Mouse (Mus musculus) midbrain, embryonic 11.5 days (tissue): ENCODE data around the gene Nol7. TPM values are rescaled to one million over a fixed set of nuclear protein-coding genes. Genes with fewer than 3 reads are reported as not detected.

Source experiments
- ATAC-seq: fragments of 200-750 bp; cut with Nextera tagmentation; 2 replicates; pipeline ENCODE4 v1.8.0; 2017; ENCODE audit warnings: moderate TSS enrichment, moderate library complexity; ENCODE audit not compliant: low FRiP score
- DNase-seq: peaks from one replicate; pipeline ENCODE4 v3.0.0; 2015; ENCODE audit warnings: low spot score; ENCODE audit errors: missing footprints
- H3K27ac ChIP-seq: fragments of 300-500 bp; sonication (generic); 2 replicates; pipeline ENCODE4 v1.5.1; 2014; ENCODE audit warnings: low read depth, low read length
- H3K27me3 ChIP-seq: fragments of 300-500 bp; sonication (generic); 2 replicates; pipeline ENCODE4 v1.6.1; 2014; ENCODE audit warnings: mild to moderate bottlenecking, low read length, moderate library complexity, mixed read lengths; ENCODE audit not compliant: control insufficient read depth, insufficient read depth
- H3K36me3 ChIP-seq: fragments of 300-500 bp; sonication (generic); 2 replicates; pipeline ENCODE4 v1.6.1; 2014; ENCODE audit warnings: mild to moderate bottlenecking, low read length, moderate library complexity, mixed read lengths; ENCODE audit not compliant: control insufficient read depth, insufficient read depth
- H3K4me1 ChIP-seq: fragments of 300-500 bp; sonication (generic); 2 replicates; pipeline ENCODE4 v1.6.1; 2014; ENCODE audit warnings: low read length; ENCODE audit not compliant: control insufficient read depth, insufficient read depth
- H3K4me2 ChIP-seq: fragments of 300-500 bp; sonication (generic); 2 replicates; pipeline ENCODE4 v1.6.1; 2014; ENCODE audit warnings: mild to moderate bottlenecking, moderate library complexity
- H3K4me3 ChIP-seq: fragments of 300-500 bp; sonication (generic); 2 replicates; pipeline ENCODE4 v1.5.1; 2014; ENCODE audit warnings: low read depth, low read length
- H3K9ac ChIP-seq: fragments of 300-500 bp; sonication (generic); 2 replicates; pipeline ENCODE4 v1.6.1; 2014; ENCODE audit warnings: low read length
- H3K9me3 ChIP-seq: fragments of 300-500 bp; sonication (generic); 2 replicates; pipeline ENCODE4 v1.6.1; 2016; ENCODE audit warnings: low read length; ENCODE audit not compliant: control insufficient read depth
- WGBS: fragments of 180-500 bp; shearing (Covaris S2); extraction: QIAGEN DNeasy Blood & Tissue Kit; methylation state at CpG from one replicate; pipeline ENCODE4 v1.1.7; 2014; 5-methylcytosine and 5-hydroxymethylcytosine counted together
- polyA plus RNA-seq: library from polyadenylated mRNA; unstranded; fragments of >200 nt; fragmentation: Nextera tagmentation; extraction: Ambion mirVana; gene quantifications from 2 replicates; pipeline ENCODE4 v1.2.1, GENCODE M21; 2014

Gene Nol7
- polyA plus RNA-seq, 1 experiment from 2014 or later: 236 TPM

DNA sequence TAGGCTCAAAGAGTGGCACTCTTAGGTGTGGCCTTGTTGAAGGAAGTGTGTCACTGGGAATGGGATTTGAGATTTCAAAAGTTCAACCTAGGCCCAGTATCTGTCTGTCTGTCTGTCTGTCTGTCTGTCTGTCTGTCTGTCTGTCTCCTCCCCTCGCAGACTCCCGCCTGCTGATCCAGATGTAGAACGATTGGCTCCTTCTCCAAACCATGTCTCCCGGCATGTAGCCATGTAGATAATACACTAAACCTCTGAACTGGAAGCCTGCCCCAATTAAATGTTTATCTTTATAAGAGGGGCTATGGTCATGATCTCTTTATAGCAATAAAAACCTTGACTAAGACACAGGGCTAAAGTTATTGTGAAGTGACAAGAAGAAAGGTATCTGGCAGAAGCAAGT, 47.6 kb downstream of the Nol7 start:
- no peaks in the 10 kb centered on the region for H3K27me3 ChIP-seq
- H3K4me1 ChIP-seq: no peaks in the 10 kb centered on the region
- no peaks in the 10 kb centered on the region for H3K9me3 ChIP-seq
- ATAC-seq (no peak), DNase-seq (peak; percentile 56)
- H3K9ac ChIP-seq: no peak overlapping the region
- no peak overlapping the region for H3K4me2 ChIP-seq
- H3K4me3 ChIP-seq: no peak overlapping the region
- 95% methylated on average over 4 of the region's 4 CpGs for WGBS
- no peak overlapping the region for H3K27ac ChIP-seq
- H3K36me3 ChIP-seq: no peaks in the 10 kb centered on the region

DNA sequence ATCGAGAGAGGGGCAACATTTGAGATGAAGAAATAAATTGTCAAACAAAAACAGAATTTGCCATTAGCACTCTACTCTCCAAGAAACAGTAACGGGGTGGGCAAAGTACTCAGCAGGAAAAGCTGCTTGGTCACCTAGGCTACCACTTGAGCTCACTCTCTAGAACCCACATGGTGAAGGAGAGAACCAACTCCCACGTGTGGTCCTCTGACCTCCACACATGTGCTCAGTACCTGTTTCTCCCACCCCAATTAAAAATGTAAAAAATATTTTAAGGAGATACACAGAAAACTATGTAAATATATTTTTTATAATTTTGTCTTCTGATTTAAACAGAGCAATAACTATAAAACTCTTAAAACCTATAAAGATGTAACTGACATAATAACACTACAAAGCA, 49.5 kb downstream of the Nol7 start:
- WGBS: 79% methylated on average over 3 of the region's 3 CpGs
- Histone ChIP-seq H3K27me3 (no peaks in the 10 kb centered on the region), H3K9ac (no peak overlapping the region), H3K4me2 (no peak overlapping the region), H3K27ac (no peak overlapping the region), H3K4me3 (no peak overlapping the region), H3K4me1 (peaks cover 1% of the 10 kb centered on the region; the same call in 1 of the 2 replicates), H3K9me3 (no peaks in the 10 kb centered on the region), H3K36me3 (no peaks in the 10 kb centered on the region)
- DNase-seq (no peak), ATAC-seq (no peak)

DNA sequence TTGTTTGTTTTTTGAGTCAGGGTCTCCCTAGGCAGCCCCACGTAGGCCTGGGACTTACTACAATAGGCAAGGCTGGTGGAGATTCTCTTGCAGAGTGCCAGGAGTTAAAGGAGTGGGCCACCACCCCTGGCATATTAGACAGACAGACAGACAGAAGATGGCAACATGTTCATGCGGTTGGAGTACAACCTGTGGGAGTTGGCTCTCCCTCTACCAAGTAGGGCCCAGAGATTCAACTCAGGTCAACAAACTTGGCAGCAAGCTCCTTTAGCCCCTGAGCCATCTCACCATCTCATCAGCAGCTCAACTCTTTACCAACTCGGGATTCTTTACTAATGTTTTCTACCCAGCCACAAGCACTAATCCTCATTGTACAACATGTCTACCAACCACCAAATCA, 52.5 kb downstream of the Nol7 start:
- no peak overlapping the region for H3K9ac ChIP-seq
- 88% methylated on average over 3 of the region's 3 CpGs for WGBS
- no peak for ATAC-seq
- H3K4me1 ChIP-seq: peaks cover 5% of the 10 kb centered on the region; the same call in 1 of the 2 replicates
- no peaks in the 10 kb centered on the region for H3K36me3 ChIP-seq
- H3K27me3 ChIP-seq: no peaks in the 10 kb centered on the region
- H3K9me3 ChIP-seq: no peaks in the 10 kb centered on the region
- no peak overlapping the region for H3K4me2 ChIP-seq
- H3K4me3 ChIP-seq: no peak overlapping the region
- DNase-seq: peak; percentile 75
- no peak overlapping the region for H3K27ac ChIP-seq

DNA sequence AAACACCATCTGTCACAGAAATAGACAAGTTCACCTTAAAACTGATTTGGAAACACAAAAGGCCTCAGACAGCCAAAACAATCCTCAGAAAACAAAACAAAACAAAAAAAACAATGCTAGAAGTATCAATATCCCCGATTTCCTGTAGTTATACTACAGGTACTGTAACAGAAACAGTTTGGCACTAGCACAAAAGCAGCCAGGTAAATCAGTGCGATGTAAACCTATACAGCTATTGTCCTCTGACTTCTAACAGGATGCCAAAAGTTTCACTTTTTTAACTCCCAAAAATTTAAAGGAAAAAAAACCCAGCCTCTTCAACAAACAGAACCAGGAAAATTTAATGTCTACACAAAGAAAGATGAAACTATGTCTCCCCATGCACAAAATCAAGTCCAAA, 54.0 kb downstream of the Nol7 start:
- Histone ChIP-seq H3K9me3 (no peaks in the 10 kb centered on the region), H3K9ac (no peak overlapping the region), H3K27ac (no peak overlapping the region), H3K4me1 (peaks cover 5% of the 10 kb centered on the region; the same call in 1 of the 2 replicates), H3K4me3 (no peak overlapping the region), H3K27me3 (no peaks in the 10 kb centered on the region), H3K4me2 (no peak overlapping the region), H3K36me3 (no peaks in the 10 kb centered on the region)
- DNase-seq: peak; percentile 72
- no peak for ATAC-seq
- WGBS: 91% methylated on average over 2 of the region's 2 CpGs

DNA sequence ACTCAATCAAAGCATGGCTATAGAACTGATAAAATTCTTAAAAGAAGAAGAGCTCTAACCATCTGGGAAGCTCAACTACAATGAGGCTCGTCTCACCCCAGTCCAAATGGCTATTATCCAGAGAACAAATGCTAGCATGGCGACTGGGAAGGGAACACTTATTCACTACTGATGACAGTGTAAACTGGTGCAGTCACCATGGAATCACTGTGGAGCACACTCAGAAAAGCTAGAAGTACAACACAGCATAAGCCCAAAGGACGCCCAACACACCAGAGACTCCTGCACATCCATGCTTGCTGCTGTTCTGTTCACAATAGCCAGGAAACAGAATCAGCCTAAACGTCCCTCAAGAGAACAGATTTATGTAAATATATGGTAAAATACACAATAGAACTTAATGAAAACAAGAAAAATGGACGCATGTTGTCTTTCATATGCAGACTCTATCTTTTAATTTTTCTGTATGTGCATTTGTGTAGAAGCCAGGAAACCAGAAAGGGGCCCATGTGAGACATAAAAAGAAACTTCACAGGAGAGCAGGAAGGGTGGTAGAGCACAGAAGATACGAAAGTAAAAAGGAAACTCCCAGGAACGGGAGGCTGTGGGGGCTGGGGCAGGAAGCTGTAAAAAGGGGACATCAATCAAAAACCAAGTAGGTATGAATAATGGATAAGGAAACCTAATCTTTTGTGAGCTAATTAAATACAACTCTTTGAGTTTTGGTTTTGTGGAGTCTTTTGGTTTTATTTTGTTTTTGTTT, 54.8 kb downstream of the Nol7 start:
- Histone ChIP-seq H3K4me1 (peaks cover 5% of the 10 kb centered on the region; the same call in 1 of the 2 replicates), H3K27ac (no peak overlapping the region), H3K9ac (no peak overlapping the region), H3K4me3 (no peak overlapping the region), H3K4me2 (no peak overlapping the region), H3K27me3 (no peaks in the 10 kb centered on the region), H3K36me3 (no peaks in the 10 kb centered on the region), H3K9me3 (no peaks in the 10 kb centered on the region)
- 40% methylated on average over 7 of the region's 7 CpGs for WGBS
- DNase-seq (peak; percentile 85), ATAC-seq (no peak)

DNA sequence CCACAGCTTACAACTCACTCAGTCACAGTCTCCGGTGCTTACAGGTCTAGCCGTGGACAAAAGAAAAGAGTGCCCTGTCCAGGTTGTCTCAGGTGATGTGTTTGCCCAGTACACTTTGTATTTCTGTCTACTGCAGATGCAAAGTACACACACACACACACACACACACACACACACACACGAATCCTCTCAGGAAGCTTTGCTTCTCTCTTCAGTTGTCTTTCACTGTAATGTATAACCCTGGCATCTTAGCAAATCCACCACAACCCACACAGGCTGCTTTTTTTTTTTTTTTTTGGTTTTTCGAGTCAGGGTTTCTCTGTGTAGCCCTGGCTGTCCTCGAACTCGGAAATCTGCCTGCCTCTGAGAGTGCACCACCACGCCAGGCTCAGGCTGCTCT, 56.2 kb downstream of the Nol7 start:
- no peak overlapping the region for H3K4me2 ChIP-seq
- H3K9me3 ChIP-seq: no peaks in the 10 kb centered on the region
- no peaks in the 10 kb centered on the region for H3K27me3 ChIP-seq
- H3K4me3 ChIP-seq: no peak overlapping the region
- WGBS: 91% methylated on average over 7 of the region's 7 CpGs
- no peak for ATAC-seq
- H3K4me1 ChIP-seq: peaks cover 5% of the 10 kb centered on the region; the same call in 1 of the 2 replicates
- H3K9ac ChIP-seq: no peak overlapping the region
- no peaks in the 10 kb centered on the region for H3K36me3 ChIP-seq
- no peak overlapping the region for H3K27ac ChIP-seq
- no peak for DNase-seq

Other genes with a start within 250 kb of the Nol7 start
- gene Tbc1d7, start 226.9 kb upstream of the Nol7 start, polyA plus RNA-seq: 70.2 and 71.5 TPM in 2 replicates
- 0.53 and 0.77 TPM in 2 replicates for gene Gfod1, start 94.2 kb upstream of the Nol7 start, polyA plus RNA-seq
- 25.5 and 26.6 TPM in 2 replicates for gene Sirt5, start 32.9 kb upstream of the Nol7 start, polyA plus RNA-seq
- 10.9 and 15.9 TPM in 2 replicates for gene Ranbp9, start 82.9 kb downstream of the Nol7 start, polyA plus RNA-seq
- 10.8 and 11.2 TPM in 2 replicates for gene Mcur1, start 161.8 kb downstream of the Nol7 start, polyA plus RNA-seq
- gene Rnf182, start 217.3 kb downstream of the Nol7 start, polyA plus RNA-seq: 7.6 and 7.7 TPM in 2 replicates